Mouse (Mus musculus) cortical plate, adult 2 months (tissue): ENCODE data around the gene Psma6.

Experiments
- CTCF ChIP-seq: fragments of 200-500 bp; IDR thresholded peaks from 2 replicates; pipeline ENCODE4 v1.5.1; 2011; ENCODE audit warnings: mild to moderate bottlenecking, control low read depth, low read length; ENCODE audit not compliant: insufficient read depth; ENCODE audit errors: extremely low read depth
- POLR2A ChIP-seq: fragments of 200-500 bp; IDR thresholded peaks from 2 replicates; pipeline ENCODE4 v1.6.1; 2011; ENCODE audit warnings: mild to moderate bottlenecking, low read length, control low read depth; ENCODE audit not compliant: insufficient read depth; ENCODE audit errors: extremely low read depth

- TF ChIP-seq CTCF = no peak
- no peak for TF ChIP-seq POLR2A
Measured at GRCm38 (mm10) chr12:55429956-55430355, 45.9 kb downstream of the Psma6 start.
